Mouse (Mus musculus) heart, adult 2 months (tissue): ENCODE data around the gene Pom121.

ENCODE experiments used
- CTCF ChIP-seq: fragments of 200-600 bp; IDR thresholded peaks from 2 replicates; pipeline ENCODE4 v1.8.1; 2022; ENCODE audit warnings: antibody characterized with exemption, mild to moderate bottlenecking, moderate library complexity
- EP300 ChIP-seq: fragments of 200-500 bp; IDR thresholded peaks from 2 replicates; pipeline ENCODE4 v1.6.1; 2011; ENCODE audit warnings: low read depth, low read length, control low read depth; ENCODE audit not compliant: insufficient read depth
- POLR2A ChIP-seq: fragments of 200-500 bp; IDR thresholded peaks from 2 replicates; pipeline ENCODE4 v1.6.1; 2011; ENCODE audit warnings: mild to moderate bottlenecking, low read depth, low read length, control low read depth; ENCODE audit not compliant: insufficient read depth

DNA sequence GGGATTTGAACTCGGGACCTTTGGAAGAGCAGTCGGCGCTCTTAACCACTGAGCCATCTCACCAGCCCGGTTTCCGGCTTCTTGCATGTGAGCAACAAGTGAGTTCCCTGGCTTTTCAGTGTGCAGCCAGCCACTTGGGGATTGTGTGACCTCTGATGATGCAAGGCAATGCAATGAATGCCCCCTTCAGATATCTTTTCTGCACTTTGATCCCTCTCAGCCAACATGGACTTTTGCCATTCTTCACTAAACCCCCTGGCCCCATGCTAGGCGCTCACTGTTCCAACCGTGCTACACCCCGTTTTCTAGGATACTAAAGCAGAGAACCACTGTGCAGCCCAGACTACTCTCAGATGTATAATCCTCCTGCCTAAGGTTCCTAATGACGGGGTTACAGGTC lies 11.1 kb upstream of the Pom121 start:
- no peak for TF ChIP-seq CTCF
- no peak for TF ChIP-seq POLR2A
- no peak for TF ChIP-seq EP300
